Mouse (Mus musculus) layer of hippocampus, adult 18-20 months (tissue): ENCODE measurements around the gene Cd40. TPM values are rescaled to one million over a fixed set of nuclear protein-coding genes. Genes with fewer than 3 reads are reported as not detected.

Experiments
- DNase-seq, 2 experiments: peaks; one replicate each; pipeline ENCODE4 v3.0.0; 2022; ENCODE audit warnings: low spot score in 2 of 2
- long read RNA-seq: library from polyadenylated mRNA; stranded (forward); transcript quantifications from one replicate; pipeline ENCODE4 v2.0.0, GENCODE M21; 2021
- total RNA-seq, 2 experiments: library from RNA; stranded (reverse); gene quantifications; 2 replicates each; pipeline ENCODE4 v1.2.3; 2021

The Cd40 gene
- under 1 TPM; 0.10 to 0.28 TPM for total RNA-seq
- long read RNA-seq, partial matches to known transcripts = 0 of 2 reads
- long read RNA-seq, other reads (novel, unspliced or antisense) = 0 of 2 reads

DNA sequence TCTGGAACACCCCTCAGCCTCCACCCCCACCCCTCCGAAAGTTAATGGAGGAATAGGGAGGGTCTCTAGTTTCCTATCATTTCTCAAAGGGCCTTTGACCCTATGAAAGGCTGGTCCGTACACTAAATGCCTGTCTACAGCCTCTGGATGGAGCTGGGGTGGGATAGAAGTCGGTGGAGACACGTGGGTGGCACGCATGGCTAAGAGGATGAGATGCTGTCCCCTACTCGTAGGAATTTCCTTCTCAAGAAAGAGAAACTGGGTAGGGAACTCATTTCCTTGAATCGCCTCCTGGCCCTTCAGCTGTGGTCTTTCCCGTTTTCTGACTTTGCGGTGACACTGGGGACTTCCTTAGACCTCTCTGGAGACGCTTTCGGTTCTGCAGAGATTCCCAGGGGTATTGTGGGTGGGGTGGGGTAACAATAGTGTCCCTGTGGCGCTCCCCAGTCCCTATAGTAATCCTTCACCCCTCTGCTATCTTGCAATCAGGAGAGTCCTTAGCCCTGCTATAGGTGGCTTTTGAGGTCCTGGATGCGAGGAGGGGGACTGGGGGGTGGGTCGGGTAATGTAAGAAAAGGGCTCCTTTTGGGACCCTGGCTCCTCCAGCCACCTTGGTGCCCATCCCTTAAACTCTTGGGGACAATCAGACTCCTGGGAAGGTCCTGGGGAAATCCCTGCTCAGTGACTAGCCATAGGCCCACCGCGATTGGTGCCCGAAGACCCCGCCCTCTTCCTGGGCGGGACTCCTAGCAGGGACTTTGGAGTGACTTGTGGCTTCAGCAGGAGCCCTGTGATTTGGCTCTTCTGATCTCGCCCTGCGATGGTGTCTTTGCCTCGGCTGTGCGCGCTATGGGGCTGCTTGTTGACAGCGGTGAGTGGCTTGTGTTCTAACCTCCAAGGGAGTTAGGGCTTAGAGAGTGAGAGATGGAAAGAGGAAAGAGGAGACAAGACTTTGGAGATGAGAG is at the start of gene Cd40:
Gene Cd40 (plus strand): TSS at position 740 of the 965 bp plus-strand sequence.
- no peak for DNase-seq

GRCm38 (mm10) chr2:165006813-165007212 is 48.6 kb upstream of the Cd40 start:
- no peak for DNase-seq

DNA sequence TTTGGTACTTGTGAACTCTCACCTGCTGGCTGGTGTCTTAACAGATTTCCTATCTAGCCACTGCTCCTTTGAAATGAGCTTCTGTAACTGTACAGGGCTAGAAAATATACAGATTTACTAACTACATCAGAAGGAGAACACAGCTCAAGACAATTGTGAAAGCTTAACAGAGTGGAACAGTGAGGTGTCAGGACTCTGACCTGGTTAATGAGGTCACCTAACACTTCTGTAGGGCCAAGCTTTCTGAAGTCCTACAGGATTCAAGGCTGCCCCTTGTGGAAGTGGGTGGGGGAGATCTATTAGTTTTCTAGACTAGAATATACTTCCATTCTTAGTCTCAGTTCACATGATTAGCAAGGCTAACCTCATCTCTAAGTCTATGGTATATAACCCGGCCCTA is 47.4 kb upstream of the Cd40 start:
- DNase-seq = no peak

- no peak for DNase-seq
These were observed 46.3 kb upstream of the Cd40 start for GRCm38 (mm10) chr2:165009161-165009560.

DNA sequence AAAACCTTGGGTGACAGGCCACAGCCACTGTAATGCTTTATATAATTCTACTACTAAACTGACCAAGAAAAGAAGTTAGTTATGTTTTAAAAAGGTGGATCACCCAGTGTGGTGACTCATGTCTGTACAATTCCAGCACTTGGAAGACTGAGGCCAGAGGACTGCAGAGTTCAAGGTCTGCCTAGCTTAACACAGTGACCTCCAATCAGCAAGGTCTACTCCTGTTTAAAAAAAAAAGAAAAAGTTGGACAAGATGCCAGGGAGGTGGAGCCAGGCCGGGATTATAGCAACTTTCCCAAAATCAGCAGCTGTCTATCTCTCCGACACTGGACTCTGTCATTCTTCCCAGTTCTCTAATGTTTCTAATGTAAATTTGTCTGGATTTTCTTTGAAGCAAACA is 45.8 kb upstream of the Cd40 start:
- no peak for DNase-seq

DNA sequence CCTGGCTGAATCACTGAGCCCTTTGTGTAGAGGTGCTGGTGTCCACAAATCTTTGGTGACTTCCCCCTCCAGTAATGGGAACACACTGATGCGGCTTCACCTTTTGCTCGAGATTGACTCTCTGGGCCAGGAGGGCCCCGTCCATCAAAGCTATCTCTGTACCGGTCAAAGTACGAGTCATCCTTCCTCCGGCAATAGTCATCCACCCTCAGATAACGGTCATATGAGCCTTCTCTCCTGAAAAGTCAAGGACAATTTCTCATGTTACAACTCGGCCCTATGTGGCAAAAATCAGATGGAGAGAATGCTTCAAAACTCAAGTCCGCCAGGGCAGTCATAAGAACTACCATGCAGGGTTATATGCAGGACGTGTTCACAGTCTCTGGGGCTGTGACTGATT is 45.1 kb upstream of the Cd40 start:
- DNase-seq = no peak

GRCm38 (mm10) chr2:165014935-165015334 is 40.5 kb upstream of the Cd40 start:
- no peak for DNase-seq

DNA sequence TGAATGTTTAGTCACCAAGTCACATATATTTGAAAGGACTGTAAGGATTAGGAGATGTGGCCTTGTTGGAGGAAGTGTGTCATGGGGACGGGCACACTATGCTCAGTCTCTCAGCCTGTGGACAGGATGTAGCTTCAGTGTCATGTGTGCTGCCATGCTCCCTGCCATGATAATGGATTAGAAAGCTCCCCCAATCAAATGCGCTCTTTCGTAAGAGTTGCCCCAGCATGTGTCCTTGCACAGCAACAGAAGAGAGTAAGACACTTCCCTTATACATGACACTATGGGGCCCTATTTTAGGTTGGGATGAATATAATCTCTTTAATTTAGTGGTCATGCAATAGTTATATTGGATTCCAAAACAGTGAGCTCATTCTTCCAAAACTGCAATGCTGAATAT is 34.9 kb upstream of the Cd40 start:
- DNase-seq = no peak

DNA sequence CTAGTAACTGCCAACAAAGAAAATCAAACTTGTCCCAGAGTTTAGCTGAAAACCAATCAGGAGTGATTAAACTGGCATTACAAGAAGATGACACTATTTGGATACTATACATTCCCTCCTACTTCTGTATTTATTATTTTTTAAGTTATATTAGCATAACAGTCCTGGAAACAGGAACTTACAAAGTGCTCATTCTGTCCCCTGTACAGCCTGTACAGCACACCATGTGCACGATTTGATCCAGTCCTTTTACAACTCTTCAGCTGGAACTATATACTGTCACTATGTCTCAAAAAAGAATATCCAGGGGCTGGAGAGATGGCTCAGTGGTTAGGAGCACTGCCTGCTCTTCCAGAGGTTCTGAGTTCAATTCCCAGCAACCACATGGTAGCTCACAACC is 28.3 kb upstream of the Cd40 start:
- no peak for DNase-seq

GRCm38 (mm10) chr2:165032533-165032932 is 22.9 kb upstream of the Cd40 start:
- DNase-seq = no peak

DNA sequence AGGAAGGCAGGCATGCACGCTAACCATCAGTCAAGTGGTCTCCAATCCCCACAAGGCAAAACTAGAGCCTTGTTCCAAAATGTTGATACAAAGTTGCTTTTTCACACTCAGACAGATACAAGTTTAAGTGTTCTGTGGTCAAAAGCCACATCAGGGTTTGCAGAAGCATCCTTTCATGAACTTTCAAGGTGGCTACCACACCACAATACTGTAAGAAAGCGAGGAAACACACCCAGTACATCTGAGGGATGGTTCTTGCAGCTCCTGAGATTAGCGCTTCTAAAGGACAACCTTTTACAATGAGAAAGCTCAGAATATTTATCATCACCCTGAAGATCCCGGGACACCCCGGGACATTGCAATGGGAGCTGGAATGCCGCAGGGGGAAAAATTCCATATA is 22.1 kb upstream of the Cd40 start:
- DNase-seq = no peak

DNA sequence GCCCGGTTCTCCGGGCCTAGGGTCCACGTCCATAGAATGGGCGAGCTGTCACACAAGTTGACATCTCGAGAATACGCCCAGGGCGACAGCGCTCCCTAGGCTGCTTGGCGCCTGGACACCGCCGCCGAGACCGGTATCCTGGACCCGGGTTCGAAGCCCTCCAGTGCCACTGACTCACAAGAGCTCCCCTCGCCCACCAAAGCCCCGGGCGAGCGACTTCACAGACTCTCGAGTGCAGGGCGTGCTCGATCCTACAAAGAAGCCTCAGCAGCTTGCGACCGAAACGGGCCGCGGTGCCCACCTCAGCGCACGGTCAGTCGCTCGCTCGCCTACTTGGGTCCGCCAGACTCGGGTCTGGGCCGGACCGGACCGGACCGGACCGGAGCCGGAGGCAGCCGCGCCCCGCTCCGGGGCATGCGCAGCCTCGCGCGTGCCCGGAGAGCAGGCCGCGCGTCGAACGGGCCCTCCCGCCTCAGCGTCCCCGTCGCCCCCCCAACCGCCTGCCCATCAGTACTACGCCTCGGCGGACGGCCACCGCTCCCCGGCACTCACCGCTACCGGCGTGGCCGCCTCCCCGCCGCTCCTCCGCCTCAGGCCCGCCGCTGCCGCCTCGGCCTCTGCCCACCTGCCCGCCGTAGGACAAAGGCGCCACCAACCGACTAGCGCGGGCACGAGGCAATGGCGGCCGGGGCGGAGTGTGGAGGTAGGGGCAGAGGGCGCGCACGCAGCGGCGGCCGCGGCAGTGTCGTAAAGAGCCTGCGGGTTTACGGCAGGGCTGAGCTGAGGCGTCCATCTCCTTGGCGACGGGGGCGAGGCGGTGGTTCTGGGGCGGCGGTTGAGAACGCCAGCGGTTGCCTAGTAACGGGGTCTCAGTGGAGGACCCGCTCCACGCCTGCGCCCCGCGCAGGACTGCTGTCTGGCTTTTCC is 21.0 kb upstream of the Cd40 start, which contains the start of gene Ncoa5:
Gene Ncoa5 (minus strand): TSS at position 737 of the 927 bp plus-strand sequence.
- peak; percentile 98 to 99 for DNase-seq

- DNase-seq = no peak
These were observed 20.4 kb upstream of the Cd40 start for GRCm38 (mm10) chr2:165035058-165035431.

DNA sequence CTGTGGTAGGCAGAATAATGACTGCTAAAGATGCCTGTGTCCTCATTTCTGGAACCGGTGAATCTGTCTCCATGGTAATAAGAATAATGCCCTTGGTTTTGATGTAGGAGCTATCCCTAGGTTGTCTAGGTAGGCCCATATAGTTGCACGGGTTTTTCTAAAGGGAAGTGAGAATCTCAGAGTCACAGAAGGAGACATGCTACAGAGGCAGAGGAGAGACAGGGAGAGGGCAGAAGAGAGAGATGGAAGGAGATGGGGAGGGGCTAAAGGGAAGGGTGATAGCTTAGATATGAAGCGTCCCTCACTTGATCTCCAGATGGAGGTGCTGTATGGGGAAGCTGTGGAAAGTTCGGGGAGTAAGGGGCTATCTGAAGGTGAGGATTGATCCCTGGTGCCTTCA is 18.0 kb upstream of the Cd40 start:
- no peak for DNase-seq

- DNase-seq = no peak
These were observed 13.3 kb upstream of the Cd40 start for GRCm38 (mm10) chr2:165042126-165042525.

DNA sequence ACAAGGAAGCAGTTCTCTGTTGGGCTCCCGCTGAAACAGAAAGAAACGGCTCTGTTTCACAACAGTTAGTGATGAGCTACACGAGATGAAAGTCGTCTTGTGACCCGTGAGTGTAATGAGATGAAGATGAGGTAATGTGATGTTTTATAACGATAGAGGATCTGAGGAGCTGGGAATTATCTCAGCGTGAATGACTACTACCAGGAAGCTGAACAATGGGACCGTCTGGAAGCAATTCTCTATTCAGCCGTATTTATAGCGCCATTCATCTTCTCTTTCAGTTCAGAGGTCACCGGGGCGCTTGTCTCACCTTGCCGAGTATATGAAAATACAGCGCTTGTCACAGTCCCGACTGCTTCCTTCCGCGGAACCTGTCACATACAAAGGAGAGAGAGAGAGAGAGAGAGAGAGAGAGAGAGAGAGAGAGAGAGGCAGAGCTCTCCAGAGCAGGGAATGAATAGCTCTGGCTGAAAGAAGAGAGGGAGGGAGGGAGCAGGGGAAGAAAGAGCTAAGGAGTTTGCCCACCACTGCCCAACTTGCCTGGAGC is 12.3 kb upstream of the Cd40 start:
- DNase-seq = no peak

DNA sequence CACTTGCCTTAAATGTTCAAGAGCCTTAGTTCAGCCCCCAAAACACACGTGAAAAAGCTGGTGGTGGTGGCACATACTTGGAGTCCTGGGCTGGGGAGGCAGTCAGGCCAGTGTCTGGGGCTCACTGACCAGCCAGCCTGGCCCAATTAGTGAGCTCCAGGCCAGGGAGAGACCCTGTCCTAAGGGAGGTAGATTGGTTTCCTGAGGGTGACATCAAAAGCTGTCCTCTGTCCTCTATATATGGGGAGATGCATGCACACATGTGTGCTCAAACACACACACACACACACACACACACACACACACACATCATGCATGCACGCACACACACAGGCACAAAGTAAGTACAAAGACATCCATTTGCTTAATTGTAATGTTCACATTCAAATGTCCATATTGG is 11.7 kb upstream of the Cd40 start:
- no peak for DNase-seq

DNA sequence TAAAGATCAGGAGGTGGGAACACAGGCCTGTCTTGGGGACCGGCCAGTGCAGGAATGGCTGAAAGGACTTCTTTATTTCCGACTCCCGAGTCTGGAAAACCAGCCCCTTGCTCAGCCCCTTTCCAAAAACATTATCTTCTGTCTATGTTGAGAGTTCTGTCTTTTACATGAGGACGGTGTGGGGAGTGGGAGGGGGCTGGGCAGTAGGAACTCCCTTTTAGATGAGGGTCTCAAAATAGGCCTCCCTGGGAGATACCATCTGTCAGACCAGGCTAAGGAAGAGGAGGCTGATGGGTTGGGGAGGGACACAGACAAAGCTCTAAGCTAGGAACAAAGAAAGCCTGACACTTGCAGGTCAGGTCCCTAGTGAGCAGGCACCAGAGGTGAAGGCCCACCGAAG is 6.4 kb upstream of the Cd40 start:
- DNase-seq = no peak

GRCm38 (mm10) chr2:165050826-165051548 is 4.4 kb upstream of the Cd40 start:
- DNase-seq = no peak

GRCm38 (mm10) chr2:165051566-165051965 is 3.9 kb upstream of the Cd40 start:
- DNase-seq = no peak

GRCm38 (mm10) chr2:165055905-165056304 is 478 bp downstream of the Cd40 start:
- no peak for DNase-seq
